Mouse (Mus musculus) ES-E14 (cell line): ENCODE measurements around the gene Gm9046. TPM values are rescaled to one million over a fixed set of nuclear protein-coding genes. Genes with fewer than 3 reads are reported as not detected.
"Not testable (repeated sequence)": the region's sequence is repeated elsewhere in the genome, so short reads cannot be mapped to it uniquely, and the experiment has no call there.

Source experiments
- DNase-seq: peaks from one replicate; pipeline ENCODE4 v3.0.0-alpha.2; 2013; ENCODE audit warnings: low read depth, low spot score
- H3K27ac ChIP-seq: 2 replicates; pipeline ENCODE4 v1.5.1; 2012; ENCODE audit warnings: low read depth, mild to moderate bottlenecking, low read length, moderate library complexity, mixed read lengths; ENCODE audit not compliant: poor library complexity, insufficient read depth, severe bottlenecking
- H3K36me3 ChIP-seq: 2 replicates; pipeline ENCODE4 v1.6.1; 2012; ENCODE audit warnings: mild to moderate bottlenecking, low read length, moderate library complexity, mixed read lengths; ENCODE audit not compliant: control insufficient read depth, poor library complexity, insufficient read depth, severe bottlenecking
- H3K4me1 ChIP-seq, 2 experiments: fragments of 150-350 bp in 1 of 2; sonication (generic) in 1 of 2; 2 replicates each; pipeline ENCODE4 v1.6.1; 2012; ENCODE audit warnings: low read length in 2 of 2, mild to moderate bottlenecking in 1 of 2, mixed read lengths in 1 of 2; ENCODE audit not compliant: control insufficient read depth in 2 of 2, insufficient read depth in 2 of 2, poor library complexity in 1 of 2
- H3K4me3 ChIP-seq, 2 experiments: fragments of 150-350 bp in 1 of 2; sonication (generic) in 1 of 2; 2 replicates each; pipeline ENCODE4 v1.5.1; 2012; ENCODE audit warnings: low read length in 2 of 2, low read depth in 1 of 2, mild to moderate bottlenecking in 1 of 2, mixed read lengths in 1 of 2; ENCODE audit not compliant: insufficient read depth in 1 of 2, poor library complexity in 1 of 2, severe bottlenecking in 1 of 2
- H3K9ac ChIP-seq: 2 replicates; pipeline ENCODE4 v1.6.1; 2012; ENCODE audit warnings: low read depth, mild to moderate bottlenecking, low read length, mixed read lengths; ENCODE audit not compliant: poor library complexity, insufficient read depth, severe bottlenecking
- H3K9me3 ChIP-seq: fragments of 150-350 bp; sonication (generic); 2 replicates; pipeline ENCODE4 v1.6.1; 2012; ENCODE audit warnings: low read depth, mild to moderate bottlenecking, low read length; ENCODE audit not compliant: control insufficient read depth, insufficient read depth
- CHD2 ChIP-seq: IDR thresholded peaks from 2 replicates; pipeline ENCODE4 v1.6.1; 2014; ENCODE audit warnings: mild to moderate bottlenecking, low read depth, low read length, inconsistent platforms
- HCFC1 ChIP-seq: IDR thresholded peaks from 2 replicates; pipeline ENCODE4 v1.6.1; 2012; ENCODE audit warnings: low read length, inconsistent platforms, borderline replicate concordance; ENCODE audit not compliant: insufficient read depth
- MAFK ChIP-seq: IDR thresholded peaks from 2 replicates; pipeline ENCODE4 v1.6.1; 2014; ENCODE audit warnings: mild to moderate bottlenecking, low read depth, low read length, inconsistent platforms; ENCODE audit not compliant: insufficient read depth
- ZC3H11A ChIP-seq: IDR thresholded peaks from 2 replicates; pipeline ENCODE4 v1.6.1; 2012; ENCODE audit warnings: low read depth, mild to moderate bottlenecking, inconsistent platforms, low read length, borderline replicate concordance
- ZNF384 ChIP-seq: IDR thresholded peaks from 2 replicates; pipeline ENCODE4 v1.6.1; 2012; ENCODE audit warnings: low read depth, low read length, inconsistent platforms
- in situ Hi-C, 2 experiments: fragments of 600-800 bp; cut with MboI; formaldehyde crosslinking; loops; one replicate each; pipeline ENCODE4 v1.15.1; 2025; ENCODE audit warnings: low sequenced_read_pairs in 2 of 2, inconsistent platforms in 1 of 2; ENCODE audit not compliant: unreplicated experiment in 2 of 2
- total RNA-seq: library from RNA; depleted of rRNA; stranded (reverse); fragments of 300-350 nt; gene quantifications from 2 replicates; pipeline ENCODE4 v1.2.3, GENCODE M21; 2012; rRNA removed

Gm9046 gene
- total RNA-seq, 1 experiment, result not detected

GRCm38 (mm10) chr10:118319024-118319423 lies 24.0 kb downstream of the Gm9046 start:
- H3K4me3 ChIP-seq, result no peak overlapping the region
- no peak overlapping the region for H3K27ac ChIP-seq
- H3K36me3 ChIP-seq, result no peaks in the 10 kb centered on the region
- H3K9me3 ChIP-seq, result no peaks in the 10 kb centered on the region
- in situ Hi-C loops, result no loop called here
- H3K9ac ChIP-seq, result no peak overlapping the region
- no peak for TF ChIP-seq ZC3H11A
- no peak for DNase-seq
- no peaks in the 10 kb centered on the region for H3K4me1 ChIP-seq

GRCm38 (mm10) chr10:118302133-118302532 lies 40.9 kb downstream of the Gm9046 start:
- H3K9ac ChIP-seq, H3K4me1 ChIP-seq, H3K4me3 ChIP-seq, DNase-seq, H3K9me3 ChIP-seq, H3K27ac ChIP-seq, H3K36me3 ChIP-seq, in situ Hi-C loops: not testable (repeated sequence)

DNA sequence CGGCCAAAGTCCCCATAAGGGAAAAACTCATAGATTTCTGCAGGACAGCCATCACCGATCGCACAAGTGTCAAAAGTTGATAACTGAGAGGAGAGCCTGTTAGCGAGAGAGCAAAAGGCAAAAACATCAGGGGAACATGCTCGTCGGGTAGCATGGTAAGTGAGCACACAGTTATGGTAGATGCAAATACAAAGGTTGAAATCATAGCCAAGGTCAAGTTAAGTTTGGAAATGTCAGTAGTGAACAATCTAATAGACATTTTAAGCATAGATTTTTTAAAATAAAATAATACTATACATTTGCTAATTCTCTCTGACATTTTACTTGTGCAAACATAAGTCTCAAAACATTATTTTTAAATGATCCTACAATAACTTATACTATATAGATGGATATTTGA lies 48.1 kb downstream of the Gm9046 start, which contains the start of gene Iltifb:
Iltifb (minus strand) TSS at position 101 of the 400 bp plus-strand sequence.
- H3K9ac ChIP-seq, result no peak within 1 kb of the TSS
- in situ Hi-C loops, result no loop called here

More for the DNA sequence above, 48.1 kb downstream of the Gm9046 start, which contains the start of gene Iltifb:
- H3K36me3 ChIP-seq, result no peaks in the 10 kb centered on the region
- no peak for TF ChIP-seq ZC3H11A
- no peak for TF ChIP-seq ZNF384
- no peak for TF ChIP-seq CHD2
- no peak for TF ChIP-seq MAFK
- TF ChIP-seq HCFC1, result no peak
- DNase-seq, result no peak
- H3K4me3 ChIP-seq, result no peak within 1 kb of the TSS
- H3K27ac ChIP-seq, result no peak within 1 kb of the TSS
- no peaks in the 10 kb centered on the region for H3K9me3 ChIP-seq
- no peaks in the 10 kb centered on the region for H3K4me1 ChIP-seq

Other genes with a start within 250 kb of the Gm9046 start
- 15.5 and 16.2 TPM in 2 replicates for gene Mdm1, start 201.4 kb downstream of the Gm9046 start, total RNA-seq
- not detected in 2 replicates for gene Il22, start 138.3 kb downstream of the Gm9046 start, total RNA-seq
- gene Gm32717, start 102.5 kb downstream of the Gm9046 start, total RNA-seq, result 0.09 TPM in 1 of 2 replicates, not detected in the other
- gene Gm32802, start 84.6 kb downstream of the Gm9046 start, total RNA-seq, result 0.09 TPM in 1 of 2 replicates, not detected in the other
- not detected in 2 replicates for gene Iltifb, start 48.2 kb downstream of the Gm9046 start, total RNA-seq
- 0.54 and 0.90 TPM in 2 replicates for gene Gm9040, start 16.3 kb downstream of the Gm9046 start, total RNA-seq
- 0.54 and 0.90 TPM in 2 replicates for gene Gm9044, start 10.8 kb downstream of the Gm9046 start, total RNA-seq
- 0.71 and 1.1 TPM in 2 replicates for gene Gm9045, start 5.4 kb downstream of the Gm9046 start, total RNA-seq
- gene Gm9048, start 5.4 kb upstream of the Gm9046 start, total RNA-seq, result 1.0 and 1.6 TPM in 2 replicates
- 0.71 and 1.1 TPM in 2 replicates for gene Gm9049, start 10.8 kb upstream of the Gm9046 start, total RNA-seq
- not detected in 2 replicates for gene Ifng, start 97.8 kb upstream of the Gm9046 start, total RNA-seq